Mouse (Mus musculus): ENCODE results near the gene Grid2. TPM values are rescaled to one million over a fixed set of nuclear protein-coding genes. Genes with fewer than 3 reads are reported as not detected.

The Grid2 gene
- polyA plus RNA-seq, 1 experiment from 2014 or later = 2.4 TPM

GRCm38 (mm10) chr6:63898171-63898570 is 642.5 kb downstream of the Grid2 start:
- Histone ChIP-seq H3K9ac (ENCODE audit: low read depth, low read length) (no peak overlapping the region), H3K9me3 (ENCODE audit: control insufficient read depth, low read length) (no peaks in the 10 kb centered on the region), H3K27me3 (replicated peaks; ENCODE audit: control insufficient read depth, insufficient read depth, low read length) (no peaks in the 10 kb centered on the region), H3K4me2 (ENCODE audit: low read depth, low read length) (no peak overlapping the region), H3K27ac (replicated peaks; ENCODE audit: low read depth, low read length) (no peak overlapping the region), H3K36me3 (ENCODE audit: control insufficient read depth, insufficient read depth, low read length) (no peaks in the 10 kb centered on the region), H3K4me3 (ENCODE audit: low read depth, low read length) (no peak overlapping the region), H3K4me1 (ENCODE audit: control insufficient read depth, insufficient read depth, low read length) (no peaks in the 10 kb centered on the region)
- ATAC-seq (ENCODE audit: low read depth) = no peak
- 86% methylated on average over 2 of the region's 2 CpGs for WGBS
- DNase-seq (ENCODE audit: low spot score) = no peak

GRCm38 (mm10) chr6:63917035-63917570 is 661.4 kb downstream of the Grid2 start:
- no peak overlapping the region for H3K4me3 ChIP-seq (ENCODE audit: low read depth, low read length)
- DNase-seq (ENCODE audit: low spot score) = no peak
- WGBS = 73% methylated on average over 6 of the region's 6 CpGs
- no peaks in the 10 kb centered on the region for H3K27me3 ChIP-seq (replicated peaks; ENCODE audit: control insufficient read depth, insufficient read depth, low read length)
- H3K27ac ChIP-seq (replicated peaks; ENCODE audit: low read depth, low read length) = no peak overlapping the region
- H3K9me3 ChIP-seq (ENCODE audit: control insufficient read depth, low read length) = no peaks in the 10 kb centered on the region
- no peak overlapping the region for H3K9ac ChIP-seq (ENCODE audit: low read depth, low read length)
- H3K36me3 ChIP-seq (ENCODE audit: control insufficient read depth, insufficient read depth, low read length) = no peaks in the 10 kb centered on the region
- no peak overlapping the region for H3K4me2 ChIP-seq (ENCODE audit: low read depth, low read length)
- no peaks in the 10 kb centered on the region for H3K4me1 ChIP-seq (ENCODE audit: control insufficient read depth, insufficient read depth, low read length)
- no peak for ATAC-seq (ENCODE audit: low read depth)

- H3K9me3 ChIP-seq (ENCODE audit: control insufficient read depth, low read length) = no peaks in the 10 kb centered on the region
- no peaks in the 10 kb centered on the region for H3K36me3 ChIP-seq (ENCODE audit: control insufficient read depth, insufficient read depth, low read length)
- 91% methylated on average over 6 of the region's 6 CpGs for WGBS
- H3K4me1 ChIP-seq (ENCODE audit: control insufficient read depth, insufficient read depth, low read length) = no peaks in the 10 kb centered on the region
- H3K9ac ChIP-seq (ENCODE audit: low read depth, low read length) = no peak overlapping the region
- DNase-seq (ENCODE audit: low spot score) (no peak), ATAC-seq (ENCODE audit: low read depth) (no peak)
- no peak overlapping the region for H3K27ac ChIP-seq (replicated peaks; ENCODE audit: low read depth, low read length)
- no peaks in the 10 kb centered on the region for H3K27me3 ChIP-seq (replicated peaks; ENCODE audit: control insufficient read depth, insufficient read depth, low read length)
- no peak overlapping the region for H3K4me3 ChIP-seq (ENCODE audit: low read depth, low read length)
- no peak overlapping the region for H3K4me2 ChIP-seq (ENCODE audit: low read depth, low read length)
These were observed 666.3 kb downstream of the Grid2 start for GRCm38 (mm10) chr6:63921951-63922350.

GRCm38 (mm10) chr6:63931201-63931600 is 675.5 kb downstream of the Grid2 start:
- Histone ChIP-seq H3K9me3 (ENCODE audit: control insufficient read depth, low read length) (no peaks in the 10 kb centered on the region), H3K36me3 (ENCODE audit: control insufficient read depth, insufficient read depth, low read length) (no peaks in the 10 kb centered on the region), H3K4me1 (ENCODE audit: control insufficient read depth, insufficient read depth, low read length) (no peaks in the 10 kb centered on the region), H3K4me2 (ENCODE audit: low read depth, low read length) (no peak overlapping the region), H3K27me3 (replicated peaks; ENCODE audit: control insufficient read depth, insufficient read depth, low read length) (no peaks in the 10 kb centered on the region), H3K9ac (ENCODE audit: low read depth, low read length) (no peak overlapping the region), H3K4me3 (ENCODE audit: low read depth, low read length) (no peak overlapping the region), H3K27ac (replicated peaks; ENCODE audit: low read depth, low read length) (no peak overlapping the region)
- ATAC-seq (ENCODE audit: low read depth) (no peak), DNase-seq (ENCODE audit: low spot score) (no peak)

GRCm38 (mm10) chr6:63946721-63947120 is 691.0 kb downstream of the Grid2 start:
- no peaks in the 10 kb centered on the region for H3K36me3 ChIP-seq (ENCODE audit: control insufficient read depth, insufficient read depth, low read length)
- H3K4me2 ChIP-seq (ENCODE audit: low read depth, low read length) = no peak overlapping the region
- WGBS = 45% methylated on average over 5 of the region's 5 CpGs
- DNase-seq (ENCODE audit: low spot score) (no peak), ATAC-seq (ENCODE audit: low read depth) (no peak)
- no peaks in the 10 kb centered on the region for H3K4me1 ChIP-seq (ENCODE audit: control insufficient read depth, insufficient read depth, low read length)
- H3K4me3 ChIP-seq (ENCODE audit: low read depth, low read length) = no peak overlapping the region
- no peaks in the 10 kb centered on the region for H3K9me3 ChIP-seq (ENCODE audit: control insufficient read depth, low read length)
- H3K27me3 ChIP-seq (replicated peaks; ENCODE audit: control insufficient read depth, insufficient read depth, low read length) = no peaks in the 10 kb centered on the region
- H3K27ac ChIP-seq (replicated peaks; ENCODE audit: low read depth, low read length) = no peak overlapping the region
- no peak overlapping the region for H3K9ac ChIP-seq (ENCODE audit: low read depth, low read length)

- Histone ChIP-seq H3K9me3 (ENCODE audit: control insufficient read depth, low read length) (no peaks in the 10 kb centered on the region), H3K27ac (replicated peaks; ENCODE audit: low read depth, low read length) (no peak overlapping the region), H3K4me1 (ENCODE audit: control insufficient read depth, insufficient read depth, low read length) (no peaks in the 10 kb centered on the region), H3K27me3 (replicated peaks; ENCODE audit: control insufficient read depth, insufficient read depth, low read length) (no peaks in the 10 kb centered on the region), H3K4me3 (ENCODE audit: low read depth, low read length) (no peak overlapping the region), H3K9ac (ENCODE audit: low read depth, low read length) (no peak overlapping the region), H3K36me3 (ENCODE audit: control insufficient read depth, insufficient read depth, low read length) (no peaks in the 10 kb centered on the region), H3K4me2 (ENCODE audit: low read depth, low read length) (no peak overlapping the region)
- 77% methylated on average over 3 of the region's 3 CpGs for WGBS
- DNase-seq (ENCODE audit: low spot score) = no peak
- ATAC-seq (ENCODE audit: low read depth) = no peak
These were observed 708.1 kb downstream of the Grid2 start for GRCm38 (mm10) chr6:63963789-63964188.

- H3K4me3 ChIP-seq (ENCODE audit: low read depth, low read length) = no peak overlapping the region
- no peak for ATAC-seq (ENCODE audit: low read depth)
These were observed 708.6 kb downstream of the Grid2 start for GRCm38 (mm10) chr6:63964269-63964668.

GRCm38 (mm10) chr6:63964735-63965134 is 709.1 kb downstream of the Grid2 start:
- Histone ChIP-seq H3K27ac (replicated peaks; ENCODE audit: low read depth, low read length) (no peak overlapping the region), H3K36me3 (ENCODE audit: control insufficient read depth, insufficient read depth, low read length) (no peaks in the 10 kb centered on the region), H3K4me3 (ENCODE audit: low read depth, low read length) (no peak overlapping the region), H3K9ac (ENCODE audit: low read depth, low read length) (no peak overlapping the region), H3K9me3 (ENCODE audit: control insufficient read depth, low read length) (no peaks in the 10 kb centered on the region), H3K4me1 (ENCODE audit: control insufficient read depth, insufficient read depth, low read length) (no peaks in the 10 kb centered on the region), H3K27me3 (replicated peaks; ENCODE audit: control insufficient read depth, insufficient read depth, low read length) (no peaks in the 10 kb centered on the region), H3K4me2 (ENCODE audit: low read depth, low read length) (no peak overlapping the region)
- DNase-seq (ENCODE audit: low spot score) (peak; percentile 28), ATAC-seq (ENCODE audit: low read depth) (0 out of 2 replicates have a peak, but pooled peaks have one; percentile 41)
- 45% methylated on average over 2 of the region's 2 CpGs for WGBS

More at GRCm38 (mm10) chr6:63964269-63964668, 708.6 kb downstream of the Grid2 start:
- Histone ChIP-seq H3K4me1 (ENCODE audit: control insufficient read depth, insufficient read depth, low read length) (no peaks in the 10 kb centered on the region), H3K9ac (ENCODE audit: low read depth, low read length) (no peak overlapping the region), H3K9me3 (ENCODE audit: control insufficient read depth, low read length) (no peaks in the 10 kb centered on the region), H3K27ac (replicated peaks; ENCODE audit: low read depth, low read length) (no peak overlapping the region), H3K36me3 (ENCODE audit: control insufficient read depth, insufficient read depth, low read length) (no peaks in the 10 kb centered on the region), H3K4me2 (ENCODE audit: low read depth, low read length) (no peak overlapping the region), H3K27me3 (replicated peaks; ENCODE audit: control insufficient read depth, insufficient read depth, low read length) (no peaks in the 10 kb centered on the region)
- 75% methylated on average over 6 of the region's 6 CpGs for WGBS
- DNase-seq (ENCODE audit: low spot score) = no peak

- H3K27me3 ChIP-seq (replicated peaks; ENCODE audit: control insufficient read depth, insufficient read depth, low read length) = no peaks in the 10 kb centered on the region
- H3K9ac ChIP-seq (ENCODE audit: low read depth, low read length) = no peak overlapping the region
- H3K4me3 ChIP-seq (ENCODE audit: low read depth, low read length) = no peak overlapping the region
- no peaks in the 10 kb centered on the region for H3K9me3 ChIP-seq (ENCODE audit: control insufficient read depth, low read length)
- H3K27ac ChIP-seq (replicated peaks; ENCODE audit: low read depth, low read length) = no peak overlapping the region
- no peaks in the 10 kb centered on the region for H3K36me3 ChIP-seq (ENCODE audit: control insufficient read depth, insufficient read depth, low read length)
- no peak for DNase-seq (ENCODE audit: low spot score)
- no peak overlapping the region for H3K4me2 ChIP-seq (ENCODE audit: low read depth, low read length)
- WGBS = 70% methylated on average over 2 of the region's 2 CpGs
- H3K4me1 ChIP-seq (ENCODE audit: control insufficient read depth, insufficient read depth, low read length) = no peaks in the 10 kb centered on the region
- ATAC-seq (ENCODE audit: low read depth) = no peak
These were observed 790.4 kb downstream of the Grid2 start for GRCm38 (mm10) chr6:64046084-64046483.
